Mouse (Mus musculus) intestine, postnatal 0 days (tissue): ENCODE measurements around the gene Fam129a. TPM values are rescaled to one million over a fixed set of nuclear protein-coding genes. Genes with fewer than 3 reads are reported as not detected.
A peak's percentile ranks its signal among the peaks of the same experiment; 100 is the strongest.

Source experiments
- ATAC-seq: fragments of 200-750 bp; cut with Nextera tagmentation; 2 replicates; pipeline ENCODE4 v1.8.0; 2017; ENCODE audit warnings: mild to moderate bottlenecking, moderate TSS enrichment, moderate library complexity
- H3K27ac ChIP-seq: fragments of 300-500 bp; sonication (generic); 2 replicates; pipeline ENCODE4 v1.5.1; 2014; ENCODE audit warnings: mild to moderate bottlenecking, low read depth, low read length, moderate library complexity
- H3K27me3 ChIP-seq: fragments of 300-500 bp; sonication (generic); replicated peaks from 2 replicates; pipeline ENCODE4 v1.6.1; 2014; ENCODE audit warnings: low read length, mixed read lengths; ENCODE audit not compliant: control insufficient read depth, insufficient read depth
- H3K36me3 ChIP-seq: fragments of 300-500 bp; sonication (generic); 2 replicates; pipeline ENCODE4 v1.6.1; 2014; ENCODE audit warnings: mild to moderate bottlenecking, moderate library complexity; ENCODE audit not compliant: control insufficient read depth, insufficient read depth
- H3K4me1 ChIP-seq: fragments of 300-500 bp; sonication (generic); replicated peaks from 2 replicates; pipeline ENCODE4 v1.6.1; 2014; ENCODE audit warnings: antibody characterized with exemption, low read length, mixed read lengths; ENCODE audit not compliant: control insufficient read depth, insufficient read depth
- H3K4me2 ChIP-seq: fragments of 300-500 bp; sonication (generic); replicated peaks from 2 replicates; pipeline ENCODE4 v1.6.1; 2014; ENCODE audit warnings: low read depth, mild to moderate bottlenecking, moderate library complexity
- H3K4me3 ChIP-seq: fragments of 300-500 bp; sonication (generic); 2 replicates; pipeline ENCODE4 v1.5.1; 2014; ENCODE audit warnings: low read depth, low read length
- H3K9ac ChIP-seq: fragments of 300-500 bp; sonication (generic); 2 replicates; pipeline ENCODE4 v1.6.1; 2014; ENCODE audit warnings: mild to moderate bottlenecking, low read depth, low read length
- H3K9me3 ChIP-seq: fragments of 300-500 bp; sonication (generic); 2 replicates; pipeline ENCODE4 v1.6.1; 2016; ENCODE audit warnings: mixed run types; ENCODE audit not compliant: control insufficient read depth
- CTCF ChIP-seq: sonication (generic); IDR thresholded peaks from 2 replicates; pipeline ENCODE4 v1.5.1; 2016; ENCODE audit warnings: low read depth, mild to moderate bottlenecking, control low read depth, antibody characterized with exemption, moderate library complexity
- WGBS: fragments of 180-500 bp; shearing (Covaris S2); extraction: QIAGEN DNeasy Blood & Tissue Kit; methylation state at CpG from one replicate; pipeline ENCODE4 v1.1.7; 2014; 5-methylcytosine and 5-hydroxymethylcytosine counted together
- polyA plus RNA-seq: library from polyadenylated mRNA; unstranded; fragments of >200 nt; fragmentation: Nextera tagmentation; extraction: Ambion mirVana; gene quantifications from 2 replicates; pipeline ENCODE4 v1.2.1, GENCODE M21; 2015

The Fam129a gene
- polyA plus RNA-seq, 1 experiment from 2014 or later = 7.4 TPM

GRCm38 (mm10) chr1:151568682-151569081, 2.3 kb upstream of the Fam129a start:
- TF ChIP-seq CTCF = no peak
- Histone ChIP-seq H3K4me1 (no peaks in the 10 kb centered on the region), H3K27me3 (no peaks in the 10 kb centered on the region), H3K9ac (no peak overlapping the region), H3K27ac (no peak overlapping the region), H3K4me3 (no peak overlapping the region), H3K4me2 (no peak overlapping the region), H3K36me3 (no peaks in the 10 kb centered on the region), H3K9me3 (no peaks in the 10 kb centered on the region)
- WGBS = 73% methylated on average over 7 of the region's 7 CpGs
- ATAC-seq = peak; percentile 29; the same call in 1 of the 2 replicates

- H3K27ac ChIP-seq = no peak overlapping the region
- WGBS = 17% methylated on average over 10 of the region's 10 CpGs
Observed at GRCm38 (mm10) chr1:151571838-151572578, 1.0 kb downstream of the Fam129a start.

GRCm38 (mm10) chr1:151572601-151573320, 1.8 kb downstream of the Fam129a start:
- Histone ChIP-seq H3K4me1 (no peaks in the 10 kb centered on the region), H3K4me3 (no peak overlapping the region), H3K27ac (no peak overlapping the region), H3K36me3 (no peaks in the 10 kb centered on the region), H3K27me3 (no peaks in the 10 kb centered on the region), H3K4me2 (no peak overlapping the region), H3K9me3 (no peaks in the 10 kb centered on the region), H3K9ac (no peak overlapping the region)
- TF ChIP-seq CTCF = no peak
- 80% methylated on average over 7 of the region's 7 CpGs for WGBS
- no peak for ATAC-seq

More at GRCm38 (mm10) chr1:151571838-151572578, 1.0 kb downstream of the Fam129a start:
- Histone ChIP-seq H3K36me3 (no peaks in the 10 kb centered on the region), H3K4me3 (peak overlapping the region; percentile 54), H3K9ac (peak overlapping the region; percentile 43; the same call in 1 of the 2 replicates), H3K4me1 (no peaks in the 10 kb centered on the region), H3K9me3 (no peaks in the 10 kb centered on the region), H3K4me2 (peak overlapping the region; percentile 92), H3K27me3 (no peaks in the 10 kb centered on the region)
- ATAC-seq = no peak; the same call in 1 of the 2 replicates
- no peak for TF ChIP-seq CTCF

- Histone ChIP-seq H3K4me2 (no peak overlapping the region), H3K36me3 (no peaks in the 10 kb centered on the region), H3K27ac (no peak overlapping the region), H3K27me3 (no peaks in the 10 kb centered on the region), H3K9ac (no peak overlapping the region), H3K9me3 (no peaks in the 10 kb centered on the region), H3K4me1 (no peaks in the 10 kb centered on the region), H3K4me3 (no peak overlapping the region)
- WGBS = 78% methylated on average over 8 of the region's 8 CpGs
- no peak for TF ChIP-seq CTCF
- ATAC-seq = no peak
Observed at GRCm38 (mm10) chr1:151580200-151580982, 9.4 kb downstream of the Fam129a start.

GRCm38 (mm10) chr1:151581454-151581853, 10.5 kb downstream of the Fam129a start:
- Histone ChIP-seq H3K36me3 (no peaks in the 10 kb centered on the region), H3K4me2 (no peak overlapping the region), H3K4me3 (no peak overlapping the region), H3K9ac (no peak overlapping the region), H3K27ac (no peak overlapping the region), H3K9me3 (no peaks in the 10 kb centered on the region), H3K27me3 (no peaks in the 10 kb centered on the region), H3K4me1 (no peaks in the 10 kb centered on the region)
- no peak for ATAC-seq
- 75% methylated on average over 6 of the region's 6 CpGs for WGBS
- TF ChIP-seq CTCF = no peak

- Histone ChIP-seq H3K4me3 (no peak overlapping the region), H3K27ac (no peak overlapping the region), H3K4me2 (no peak overlapping the region), H3K36me3 (no peaks in the 10 kb centered on the region), H3K27me3 (no peaks in the 10 kb centered on the region), H3K4me1 (no peaks in the 10 kb centered on the region), H3K9ac (no peak overlapping the region), H3K9me3 (no peaks in the 10 kb centered on the region)
- ATAC-seq = no peak
- no peak for TF ChIP-seq CTCF
- 87% methylated on average over 4 of the region's 4 CpGs for WGBS
Observed at GRCm38 (mm10) chr1:151581977-151582376, 11.0 kb downstream of the Fam129a start.
